Mouse (Mus musculus): ENCODE results near the gene Atg16l2.

DNA sequence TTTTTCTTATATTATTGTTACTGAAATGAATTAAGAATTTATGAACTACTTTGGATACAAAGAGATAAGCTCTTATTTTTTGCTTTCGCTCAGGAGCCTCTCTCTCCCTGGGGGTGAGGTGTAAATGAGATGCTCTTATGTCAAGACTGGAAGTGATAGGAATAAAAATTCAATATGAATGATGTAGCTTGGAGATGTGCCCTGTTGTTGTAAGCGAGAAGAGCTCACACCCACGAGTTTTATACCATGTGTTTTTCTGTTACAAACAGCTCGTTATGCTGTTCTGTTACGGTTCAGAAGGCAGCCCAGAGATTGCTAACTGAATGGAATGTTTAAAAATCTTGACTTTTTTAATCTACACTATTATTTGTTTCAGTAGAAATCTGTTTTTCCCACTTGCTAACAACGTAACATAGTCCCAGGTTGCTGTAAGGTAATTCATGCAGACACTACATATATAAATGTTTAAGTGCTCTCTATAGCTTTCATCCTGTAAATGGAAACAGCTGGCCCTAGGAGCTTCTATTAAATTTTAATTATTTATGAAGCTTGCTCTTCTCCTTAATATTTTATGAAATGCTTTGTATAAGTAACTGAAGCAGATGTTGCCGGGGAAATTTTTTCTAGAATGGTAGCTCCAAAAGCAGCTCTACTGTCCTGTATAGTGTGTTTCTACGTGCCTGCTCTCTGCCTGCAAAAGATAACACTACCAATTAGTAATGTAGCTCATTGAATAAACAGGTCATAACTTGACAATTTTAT is 65.2 kb downstream of the Atg16l2 start:
- no peak for TF ChIP-seq CTCF (IDR thresholded peaks at IDR 0.05; ENCODE audit: borderline replicate concordance, insufficient read depth, low read depth, low read length)
- no peak for TF ChIP-seq POLR2A (IDR thresholded peaks at IDR 0.05; ENCODE audit: borderline replicate concordance, insufficient read depth, low read length)
